11 mouse cellular contexts compared by ENCODE assay signal in the genomic region with DNA sequence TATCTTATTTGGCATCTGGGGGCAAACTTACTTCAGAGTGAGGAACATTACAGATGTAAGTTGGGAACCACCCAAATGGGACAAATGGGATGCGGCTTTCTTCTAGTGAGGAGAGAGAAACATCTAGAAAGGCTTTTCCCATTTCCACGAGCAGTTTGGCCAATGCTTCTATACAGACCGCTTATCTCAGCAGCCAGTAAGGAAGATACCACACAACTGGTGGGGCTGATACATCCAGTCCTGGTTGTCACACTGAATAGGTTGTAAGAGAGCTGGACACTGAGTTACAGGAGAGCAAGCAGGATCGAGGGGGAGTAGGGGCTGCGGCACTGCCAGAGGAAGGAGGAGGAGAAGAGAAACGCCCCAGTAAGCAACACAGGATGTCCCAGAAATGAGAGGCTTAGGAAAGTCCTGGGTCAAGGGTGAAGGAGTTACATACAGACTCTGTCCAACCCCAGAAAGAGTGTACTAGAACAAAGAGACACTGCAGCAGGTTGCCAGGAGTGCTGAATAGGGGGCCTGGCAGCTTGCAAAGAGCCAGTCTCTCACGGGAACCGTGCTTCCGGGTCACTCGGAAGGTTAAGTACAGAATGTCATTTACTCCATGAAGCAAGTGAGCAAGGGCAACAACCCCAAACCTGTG.
A peak's percentile ranks its signal among the peaks of the same experiment; 100 is the strongest.
DNase-seq lines count a peak whose midpoint lies in the region; ATAC-seq and TF ChIP-seq lines count a peak whose summit lies in the region.
"Had no signal": no experiment of that assay in that cellular context is flagged by ENCODE, and none has a peak within 500 bp of the region (broad histone marks: within the 10 kb centered on the region; RNA-seq: fewer than 3 reads in every experiment).

No protein-coding gene starts in this region.

- peaks cover 65% of the 10 kb centered on the region for H3K4me1 ChIP-seq in kidney, embryonic 15.5 days
- H3K4me1 ChIP-seq in hindbrain, embryonic 13.5 days (replicated peaks): peaks cover 36% of the 10 kb centered on the region
- H3K4me1 ChIP-seq in liver, embryonic 16.5 days (ENCODE audit: control insufficient read depth, low read depth, low read length): peaks cover 33% of the 10 kb centered on the region

- H3K27ac ChIP-seq in kidney, embryonic 15.5 days: peak overlapping the region; percentile 81
- H3K27ac ChIP-seq in hindbrain, embryonic 13.5 days: peak overlapping the region; percentile 26; the same call in 1 of the 2 replicates
- no peak overlapping the region for H3K27ac ChIP-seq in liver, embryonic 16.5 days (ENCODE audit: low read length)
- no peak overlapping the region for H3K27ac ChIP-seq in layer of hippocampus, adult 2 months
- H3K27ac ChIP-seq: left cerebral cortex, adult 2 months had no signal

- WGBS in kidney, embryonic 15.5 days: 28% methylated on average over 10 of the region's 10 CpGs
- 22% methylated on average over 10 of the region's 10 CpGs for WGBS in hindbrain, embryonic 13.5 days
- 33% methylated on average over 10 of the region's 10 CpGs for WGBS in liver, embryonic 16.5 days (ENCODE audit: insufficient replicate concordance)

- ATAC-seq in kidney, embryonic 15.5 days (replicated peaks; ENCODE audit: low FRiP score): 0 out of 2 replicates have a peak, but pooled peaks have one; percentile 46
- no peak for ATAC-seq in hindbrain, embryonic 13.5 days (ENCODE audit: low FRiP score)
- ATAC-seq in liver, embryonic 16.5 days (ENCODE audit: low read depth): peak; percentile 64

- H3K4me3 ChIP-seq in kidney, embryonic 15.5 days (replicated peaks): no peak overlapping the region
- H3K4me3 ChIP-seq in hindbrain, embryonic 13.5 days: no peak overlapping the region
- no peak overlapping the region for H3K4me3 ChIP-seq in liver, embryonic 16.5 days (ENCODE audit: low read depth, low read length)
- H3K4me3 ChIP-seq in layer of hippocampus, adult 2 months: no peak overlapping the region
- H3K4me3 ChIP-seq: left cerebral cortex, adult 2 months had no signal

- intact Hi-C loops in left cerebral cortex, postnatal 14 days (cut with DNase I): no loop called here

- DNase-seq in kidney, adult 8-10 months: no peak
- DNase-seq in embryo, embryonic 11 days: peak; percentile 64
- DNase-seq in left cerebral cortex, postnatal 14 days (ENCODE audit: low spot score in 2 of 2): no peak
- no peak for DNase-seq in frontal cortex, adult 2 months (ENCODE audit: extremely low spot score in 1 of 2, low spot score in 1 of 2)
- DNase-seq in layer of hippocampus, adult 2 months (ENCODE audit: low spot score in 2 of 2): no peak
- DNase-seq: midbrain, embryonic 14.5 days had no signal

- H3K9ac ChIP-seq in kidney, embryonic 15.5 days: no peak overlapping the region
- no peak overlapping the region for H3K9ac ChIP-seq in hindbrain, embryonic 13.5 days
- peak overlapping the region; percentile 7; the same call in 1 of the 2 replicates for H3K9ac ChIP-seq in liver, embryonic 16.5 days (ENCODE audit: low read depth, low read length)

- TF ChIP-seq CTCF in layer of hippocampus, adult 2 months (conservative IDR thresholded peaks at IDR 0.05): no peak

- no peak overlapping the region; the same call in 1 of the 2 replicates for H3K4me2 ChIP-seq in kidney, embryonic 15.5 days
- no peak overlapping the region for H3K4me2 ChIP-seq in hindbrain, embryonic 13.5 days
- H3K4me2 ChIP-seq in liver, embryonic 16.5 days (ENCODE audit: low read depth, low read length): peak overlapping the region; percentile 13; the same call in 1 of the 2 replicates

- H3K9me3 ChIP-seq in kidney, embryonic 15.5 days (replicated peaks): no peaks in the 10 kb centered on the region
- H3K9me3 ChIP-seq in hindbrain, embryonic 13.5 days: no peaks in the 10 kb centered on the region
- no peaks in the 10 kb centered on the region for H3K9me3 ChIP-seq in liver, embryonic 16.5 days (replicated peaks; ENCODE audit: control insufficient read depth, low read length)
- H3K9me3 ChIP-seq: G1E had no signal

- H3K36me3 ChIP-seq in kidney, embryonic 15.5 days: no peaks in the 10 kb centered on the region
- H3K36me3 ChIP-seq in hindbrain, embryonic 13.5 days: no peaks in the 10 kb centered on the region
- no peaks in the 10 kb centered on the region for H3K36me3 ChIP-seq in liver, embryonic 16.5 days (ENCODE audit: control insufficient read depth, insufficient read depth)
- H3K36me3 ChIP-seq: G1E had no signal

- no peaks in the 10 kb centered on the region for H3K27me3 ChIP-seq in kidney, embryonic 15.5 days
- peaks cover 4% of the 10 kb centered on the region; the same call in 1 of the 2 replicates for H3K27me3 ChIP-seq in hindbrain, embryonic 13.5 days
- no peaks in the 10 kb centered on the region for H3K27me3 ChIP-seq in liver, embryonic 16.5 days (ENCODE audit: control insufficient read depth, insufficient read depth, low read depth, low read length)

Comparison
In these comparisons a context has a peak if more than half of its experiments do, and no peak if none do; other contexts are left out.
1. H3K27ac ChIP-seq: peak in kidney, embryonic 15.5 days (single experiment) and hindbrain, embryonic 13.5 days (single experiment); none in liver, embryonic 16.5 days (single experiment) and layer of hippocampus, adult 2 months (single experiment).